Mouse (Mus musculus): Measurements from ENCODE around the gene Zic1. TPM values are rescaled to one million over a fixed set of nuclear protein-coding genes. Genes with fewer than 3 reads are reported as not detected.

The Zic1 gene
- polyA plus RNA-seq, 1 experiment from 2014 or later: 14.4 TPM

GRCm38 (mm10) chr9:91360151-91361032 is 5.2 kb downstream of the Zic1 start:
- H3K4me2 ChIP-seq (ENCODE audit: low read length): peak overlapping the region; percentile 57
- peak overlapping the region; percentile 60 for H3K4me3 ChIP-seq (ENCODE audit: low read depth, low read length)
- peaks cover under 1% of the 10 kb centered on the region; the same call in 1 of the 2 replicates for H3K4me1 ChIP-seq (ENCODE audit: control insufficient read depth, insufficient read depth, low read length)
- H3K9me3 ChIP-seq (replicated peaks; ENCODE audit: control insufficient read depth, low read length): no peaks in the 10 kb centered on the region
- H3K27me3 ChIP-seq (replicated peaks; ENCODE audit: control insufficient read depth, insufficient read depth, low read length): peaks cover 19% of the 10 kb centered on the region
- no peak for ATAC-seq
- 22% methylated on average over 21 of the region's 21 CpGs for WGBS
- peak overlapping the region; percentile 95; the same call in 1 of the 2 replicates for H3K27ac ChIP-seq (ENCODE audit: low read depth, low read length)
- H3K36me3 ChIP-seq (ENCODE audit: control insufficient read depth, insufficient read depth, low read length): peaks cover 4% of the 10 kb centered on the region; the same call in 1 of the 2 replicates
- peak overlapping the region; percentile 93 for H3K9ac ChIP-seq (ENCODE audit: low read length)
- peak; percentile 46 for DNase-seq (ENCODE audit: low spot score)

- DNase-seq (ENCODE audit: low spot score) (peak; percentile 49), ATAC-seq (no peak)
- Histone ChIP-seq H3K36me3 (ENCODE audit: control insufficient read depth, insufficient read depth, low read length) (peaks cover 4% of the 10 kb centered on the region; the same call in 1 of the 2 replicates), H3K9ac (ENCODE audit: low read length) (peak overlapping the region; percentile 65), H3K4me2 (ENCODE audit: low read length) (peak overlapping the region; percentile 51), H3K27ac (ENCODE audit: low read depth, low read length) (peak overlapping the region; percentile 74), H3K9me3 (replicated peaks; ENCODE audit: control insufficient read depth, low read length) (no peaks in the 10 kb centered on the region), H3K27me3 (replicated peaks; ENCODE audit: control insufficient read depth, insufficient read depth, low read length) (peaks cover 29% of the 10 kb centered on the region), H3K4me3 (ENCODE audit: low read depth, low read length) (peak overlapping the region; percentile 28), H3K4me1 (ENCODE audit: control insufficient read depth, insufficient read depth, low read length) (peaks cover 5% of the 10 kb centered on the region; the same call in 1 of the 2 replicates)
- WGBS: 27% methylated on average over 10 of the region's 10 CpGs
Observed at GRCm38 (mm10) chr9:91358851-91359687, 6.5 kb downstream of the Zic1 start.

GRCm38 (mm10) chr9:91357321-91357720 is 8.3 kb downstream of the Zic1 start:
- Histone ChIP-seq H3K27me3 (replicated peaks; ENCODE audit: control insufficient read depth, insufficient read depth, low read length) (peaks cover 40% of the 10 kb centered on the region), H3K36me3 (ENCODE audit: control insufficient read depth, insufficient read depth, low read length) (peaks cover 4% of the 10 kb centered on the region; the same call in 1 of the 2 replicates), H3K4me3 (ENCODE audit: low read depth, low read length) (no peak overlapping the region), H3K9me3 (replicated peaks; ENCODE audit: control insufficient read depth, low read length) (no peaks in the 10 kb centered on the region), H3K4me1 (ENCODE audit: control insufficient read depth, insufficient read depth, low read length) (peaks cover 5% of the 10 kb centered on the region; the same call in 1 of the 2 replicates), H3K27ac (ENCODE audit: low read depth, low read length) (peak overlapping the region; percentile 55; the same call in 1 of the 2 replicates), H3K9ac (ENCODE audit: low read length) (no peak overlapping the region), H3K4me2 (ENCODE audit: low read length) (peak overlapping the region; percentile 33)
- 33% methylated on average over 3 of the region's 3 CpGs for WGBS
- DNase-seq (ENCODE audit: low spot score): no peak
- no peak for ATAC-seq

- peak overlapping the region; percentile 17; the same call in 1 of the 2 replicates for H3K9ac ChIP-seq (ENCODE audit: low read length)
- H3K9me3 ChIP-seq (replicated peaks; ENCODE audit: control insufficient read depth, low read length): no peaks in the 10 kb centered on the region
Observed at GRCm38 (mm10) chr9:91356353-91356740, 9.3 kb downstream of the Zic1 start.

GRCm38 (mm10) chr9:91355629-91356352 is 9.8 kb downstream of the Zic1 start:
- Histone ChIP-seq H3K27ac (ENCODE audit: low read depth, low read length) (peak overlapping the region; percentile 88), H3K27me3 (replicated peaks; ENCODE audit: control insufficient read depth, insufficient read depth, low read length) (peaks cover 53% of the 10 kb centered on the region), H3K9me3 (replicated peaks; ENCODE audit: control insufficient read depth, low read length) (no peaks in the 10 kb centered on the region), H3K9ac (ENCODE audit: low read length) (peak overlapping the region; percentile 59), H3K36me3 (ENCODE audit: control insufficient read depth, insufficient read depth, low read length) (no peaks in the 10 kb centered on the region), H3K4me3 (ENCODE audit: low read depth, low read length) (peak overlapping the region; percentile 29), H3K4me2 (ENCODE audit: low read length) (peak overlapping the region; percentile 57), H3K4me1 (ENCODE audit: control insufficient read depth, insufficient read depth, low read length) (peaks cover 6% of the 10 kb centered on the region; the same call in 1 of the 2 replicates)
- DNase-seq (ENCODE audit: low spot score) (peak; percentile 96), ATAC-seq (peak; percentile 83)
- 1% methylated on average over 34 of the region's 35 CpGs for WGBS

More at GRCm38 (mm10) chr9:91356353-91356740, 9.3 kb downstream of the Zic1 start:
- Histone ChIP-seq H3K4me1 (ENCODE audit: control insufficient read depth, insufficient read depth, low read length) (peaks cover 5% of the 10 kb centered on the region; the same call in 1 of the 2 replicates), H3K27me3 (replicated peaks; ENCODE audit: control insufficient read depth, insufficient read depth, low read length) (peaks cover 47% of the 10 kb centered on the region), H3K36me3 (ENCODE audit: control insufficient read depth, insufficient read depth, low read length) (peaks cover 3% of the 10 kb centered on the region; the same call in 1 of the 2 replicates), H3K4me2 (ENCODE audit: low read length) (peak overlapping the region; percentile 57), H3K27ac (ENCODE audit: low read depth, low read length) (peak overlapping the region; percentile 88), H3K4me3 (ENCODE audit: low read depth, low read length) (no peak overlapping the region)
- no peak for DNase-seq (ENCODE audit: low spot score)
- ATAC-seq: no peak
- WGBS: 20% methylated on average over 4 of the region's 4 CpGs

GRCm38 (mm10) chr9:91355270-91355589 is 10.4 kb downstream of the Zic1 start:
- peak overlapping the region; percentile 57 for H3K4me2 ChIP-seq (ENCODE audit: low read length)
- DNase-seq (ENCODE audit: low spot score): no peak
- peak overlapping the region; percentile 29 for H3K4me3 ChIP-seq (ENCODE audit: low read depth, low read length)
- peak overlapping the region; percentile 88 for H3K27ac ChIP-seq (ENCODE audit: low read depth, low read length)
- peaks cover 7% of the 10 kb centered on the region; the same call in 1 of the 2 replicates for H3K4me1 ChIP-seq (ENCODE audit: control insufficient read depth, insufficient read depth, low read length)
- no peak for ATAC-seq
- peak overlapping the region; percentile 59 for H3K9ac ChIP-seq (ENCODE audit: low read length)
- peaks cover 58% of the 10 kb centered on the region for H3K27me3 ChIP-seq (replicated peaks; ENCODE audit: control insufficient read depth, insufficient read depth, low read length)
- 1% methylated on average over 7 of the region's 7 CpGs for WGBS
- H3K9me3 ChIP-seq (replicated peaks; ENCODE audit: control insufficient read depth, low read length): no peaks in the 10 kb centered on the region
- H3K36me3 ChIP-seq (ENCODE audit: control insufficient read depth, insufficient read depth, low read length): no peaks in the 10 kb centered on the region

- 26% methylated on average over 22 of the region's 22 CpGs for WGBS
- Histone ChIP-seq H3K27me3 (replicated peaks; ENCODE audit: control insufficient read depth, insufficient read depth, low read length) (peaks cover 57% of the 10 kb centered on the region), H3K27ac (ENCODE audit: low read depth, low read length) (peak overlapping the region; percentile 88), H3K4me3 (ENCODE audit: low read depth, low read length) (peak overlapping the region; percentile 29), H3K4me1 (ENCODE audit: control insufficient read depth, insufficient read depth, low read length) (peaks cover 7% of the 10 kb centered on the region; the same call in 1 of the 2 replicates), H3K9me3 (replicated peaks; ENCODE audit: control insufficient read depth, low read length) (no peaks in the 10 kb centered on the region), H3K36me3 (ENCODE audit: control insufficient read depth, insufficient read depth, low read length) (no peaks in the 10 kb centered on the region), H3K4me2 (ENCODE audit: low read length) (peak overlapping the region; percentile 57), H3K9ac (ENCODE audit: low read length) (peak overlapping the region; percentile 59)
- DNase-seq (ENCODE audit: low spot score) (peak; percentile 50), ATAC-seq (0 out of 2 replicates have a peak, but pooled peaks have one; percentile 3)
Observed at GRCm38 (mm10) chr9:91354434-91355269, 11.0 kb downstream of the Zic1 start.
